Mouse (Mus musculus) bone marrow macrophage, adult 2 months (primary cell): Measurements from ENCODE around the gene Zfp12. TPM values are rescaled to one million over a fixed set of nuclear protein-coding genes. Genes with fewer than 3 reads are reported as not detected.

Experiments used
- H3K27ac ChIP-seq: 2 replicates; pipeline ENCODE4 v1.5.1; 2012; ENCODE audit warnings: low read depth, low read length; ENCODE audit not compliant: insufficient read depth
- H3K4me1 ChIP-seq: 2 replicates; pipeline ENCODE4 v1.6.1; 2012; ENCODE audit warnings: low read length; ENCODE audit not compliant: control insufficient read depth, insufficient read depth
- H3K4me3 ChIP-seq: 2 replicates; pipeline ENCODE4 v1.5.1; 2012; ENCODE audit warnings: mild to moderate bottlenecking, low read length, moderate library complexity; ENCODE audit not compliant: insufficient read depth
- CTCF ChIP-seq: IDR thresholded peaks from 2 replicates; pipeline ENCODE4 v1.5.1; 2012; ENCODE audit warnings: low read depth, mild to moderate bottlenecking, low read length, moderate library complexity
- POLR2A ChIP-seq: IDR thresholded peaks from 2 replicates; pipeline ENCODE4 v1.6.1; 2012; ENCODE audit warnings: mild to moderate bottlenecking, low read depth, low read length, borderline replicate concordance
- polyA plus RNA-seq: library from polyadenylated mRNA; stranded (reverse); fragments of >200 nt; gene quantifications from 2 replicates; pipeline ENCODE4 v1.2.4, GENCODE M21; 2012; ENCODE audit not compliant: missing spikeins, insufficient read depth, insufficient read length

Gene Zfp12
- polyA plus RNA-seq, 1 experiment: 8.8 TPM

- H3K27ac ChIP-seq: no peak overlapping the region
- TF ChIP-seq CTCF (no peak), POLR2A (no peak)
Measured at GRCm38 (mm10) chr5:143297986-143298385, 63.0 kb downstream of the Zfp12 start.

GRCm38 (mm10) chr5:143298391-143298790 lies 63.4 kb downstream of the Zfp12 start:
- no peak overlapping the region for H3K27ac ChIP-seq
- TF ChIP-seq CTCF: peak; percentile 47; the same call in 1 of the 2 replicates
- TF ChIP-seq POLR2A: no peak

More at GRCm38 (mm10) chr5:143297986-143298385, 63.0 kb downstream of the Zfp12 start:
- Histone ChIP-seq H3K4me3 (no peak overlapping the region), H3K4me1 (no peaks in the 10 kb centered on the region)

More at GRCm38 (mm10) chr5:143298391-143298790, 63.4 kb downstream of the Zfp12 start:
- Histone ChIP-seq H3K4me1 (no peaks in the 10 kb centered on the region), H3K4me3 (no peak overlapping the region)

Other genes with a start within 250 kb of the Zfp12 start
- 33.7 and 38.8 TPM in 2 replicates for gene Rnf216, start 122.2 kb upstream of the Zfp12 start, polyA plus RNA-seq
- gene Olfr718-ps1, start 87.6 kb upstream of the Zfp12 start, polyA plus RNA-seq: not detected in 2 replicates
- gene Rbak, start 54.4 kb upstream of the Zfp12 start, polyA plus RNA-seq: 5.7 and 7.2 TPM in 2 replicates
- gene Spdye4b, start 54.1 kb upstream of the Zfp12 start, polyA plus RNA-seq: not detected in 2 replicates
- not detected in 2 replicates for gene Spdye4a, start 8.3 kb upstream of the Zfp12 start, polyA plus RNA-seq
- 1.7 and 2.9 TPM in 2 replicates for gene Zfp316, start 34.9 kb downstream of the Zfp12 start, polyA plus RNA-seq
- not detected in 2 replicates for gene Zfp853, start 58.5 kb downstream of the Zfp12 start, polyA plus RNA-seq
- 11.2 and 14.3 TPM in 2 replicates for gene E130309D02Rik, start 80.2 kb downstream of the Zfp12 start, polyA plus RNA-seq
- gene Zdhhc4, start 94.1 kb downstream of the Zfp12 start, polyA plus RNA-seq: 36.2 and 45.4 TPM in 2 replicates
- gene Grid2ip, start 122.2 kb downstream of the Zfp12 start, polyA plus RNA-seq: not detected in 2 replicates
- gene Kdelr2, start 168.7 kb downstream of the Zfp12 start, polyA plus RNA-seq: 51.3 and 51.5 TPM in 2 replicates
- gene Daglb, start 229.4 kb downstream of the Zfp12 start, polyA plus RNA-seq: 60.0 and 64.7 TPM in 2 replicates